Comparison of ENCODE assay signal across 7 mouse cellular contexts in the genomic region with DNA sequence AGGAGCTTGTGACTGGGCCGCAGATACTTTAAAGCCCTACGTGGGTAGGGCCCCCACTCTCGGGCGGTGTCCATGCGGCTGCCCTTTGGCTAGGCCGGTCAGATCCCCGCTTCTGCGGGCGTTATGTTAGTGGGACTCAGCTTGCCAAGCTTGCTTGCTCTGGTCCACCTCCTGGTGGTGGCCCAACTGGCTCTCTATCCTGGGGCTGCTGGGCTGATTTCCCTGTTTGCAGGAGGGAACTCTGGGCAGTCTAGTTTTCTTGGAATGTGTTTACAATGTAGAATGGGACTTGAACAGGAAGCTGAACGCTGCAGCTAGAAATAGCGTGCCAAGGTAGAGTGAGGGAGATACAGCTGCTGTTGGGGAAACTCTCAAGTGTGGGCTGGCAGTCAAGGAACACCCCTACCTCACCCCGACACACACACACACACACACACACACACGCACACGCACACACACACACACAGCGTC. TPM values are rescaled to one million over a fixed set of nuclear protein-coding genes. Genes with fewer than 3 reads are reported as not detected.
DNase-seq lines count a peak whose midpoint lies in the region; ATAC-seq and TF ChIP-seq lines count a peak whose summit lies in the region.

No protein-coding gene starts in this region.

- no peaks in the 10 kb centered on the region for H3K4me1 ChIP-seq in embryonic facial prominence, embryonic 11.5 days (ENCODE audit: control insufficient read depth, insufficient read depth, low read length)
- H3K4me1 ChIP-seq in heart, adult 2 months (ENCODE audit: control insufficient read depth, insufficient read depth, low read length), result peaks cover 2% of the 10 kb centered on the region
- H3K4me1 ChIP-seq in limb, embryonic 15.5 days, result peaks cover 13% of the 10 kb centered on the region
- H3K4me1 ChIP-seq in midbrain, embryonic 14.5 days (ENCODE audit: control insufficient read depth, insufficient read depth, low read length), result no peaks in the 10 kb centered on the region
- no peaks in the 10 kb centered on the region for H3K4me1 ChIP-seq in stomach, postnatal 0 days (replicated peaks; ENCODE audit: control insufficient read depth, insufficient read depth)

- 6% methylated on average over 15 of the region's 15 CpGs for WGBS in embryonic facial prominence, embryonic 11.5 days
- whole genome bisulfite sequencing in heart, adult 2 months, result 11% methylated on average over 15 of the region's 15 CpGs
- 0% methylated on average over 15 of the region's 15 CpGs for WGBS in limb, embryonic 15.5 days
- WGBS in midbrain, embryonic 14.5 days, result 6% methylated on average over 15 of the region's 15 CpGs
- WGBS in stomach, postnatal 0 days, result 3% methylated on average over 15 of the region's 15 CpGs

- TF ChIP-seq CTCF in heart, adult 2 months (IDR thresholded peaks at IDR 0.05), result peak; percentile 52
- peak; percentile 64 for TF ChIP-seq CTCF in stomach, postnatal 0 days (IDR thresholded peaks at IDR 0.05; ENCODE audit: low read depth)

- H3K9me3 ChIP-seq in embryonic facial prominence, embryonic 11.5 days (replicated peaks; ENCODE audit: control insufficient read depth, low read length), result no peaks in the 10 kb centered on the region
- H3K9me3 ChIP-seq in limb, embryonic 15.5 days, result no peaks in the 10 kb centered on the region
- no peaks in the 10 kb centered on the region for H3K9me3 ChIP-seq in midbrain, embryonic 14.5 days (ENCODE audit: control insufficient read depth, low read length)
- no peaks in the 10 kb centered on the region for H3K9me3 ChIP-seq in stomach, postnatal 0 days (ENCODE audit: control insufficient read depth, low read length)

- peak; percentile 72 for DNase-seq in adrenal gland, postnatal 14 days
- DNase-seq in embryonic facial prominence, embryonic 11.5 days (ENCODE audit: low spot score), result peak; percentile 69
- DNase-seq in heart, adult 2 months, result peak; percentile 79 to 81
- DNase-seq in kidney, adult 18-20 months, result peak; percentile 59
- peak; percentile 62 for DNase-seq in midbrain, embryonic 14.5 days
- peak; percentile 59 for DNase-seq in stomach, postnatal 0 days (ENCODE audit: low spot score)

- no peaks in the 10 kb centered on the region for H3K27me3 ChIP-seq in embryonic facial prominence, embryonic 11.5 days (ENCODE audit: control insufficient read depth, insufficient read depth, low read length)
- H3K27me3 ChIP-seq in heart, adult 2 months (ENCODE audit: control insufficient read depth, insufficient read depth, low read length), result no peaks in the 10 kb centered on the region; the same call in 1 of the 2 replicates
- H3K27me3 ChIP-seq in limb, embryonic 15.5 days, result no peaks in the 10 kb centered on the region
- no peaks in the 10 kb centered on the region for H3K27me3 ChIP-seq in midbrain, embryonic 14.5 days (ENCODE audit: control insufficient read depth, insufficient read depth, low read length)
- H3K27me3 ChIP-seq in stomach, postnatal 0 days (ENCODE audit: control insufficient read depth, insufficient read depth, low read length), result no peaks in the 10 kb centered on the region

- TF ChIP-seq POLR2A in heart, adult 2 months (IDR thresholded peaks at IDR 0.05; ENCODE audit: insufficient read depth, low read depth, low read length), result peak; percentile 59; the same call in 1 of the 2 replicates

- TF ChIP-seq EP300 in heart, adult 2 months (IDR thresholded peaks at IDR 0.05; ENCODE audit: insufficient read depth, low read depth, low read length), result peak; percentile 46; the same call in 1 of the 2 replicates
- no peak for TF ChIP-seq EP300 in stomach, postnatal 0 days (optimal IDR thresholded peaks at IDR 0.05)

- H3K79me2 ChIP-seq in heart, adult 2 months (replicated peaks; ENCODE audit: control insufficient read depth, insufficient read depth, low read length), result no peaks in the 10 kb centered on the region

- ATAC-seq in embryonic facial prominence, embryonic 11.5 days (replicated peaks; ENCODE audit: insufficient number of reproducible peaks, low FRiP score, low TSS enrichment, low read depth), result peak; percentile 46
- peak; percentile 76 for ATAC-seq in limb, embryonic 15.5 days (ENCODE audit: insufficient number of reproducible peaks, low FRiP score, low TSS enrichment, low read depth)
- ATAC-seq in midbrain, embryonic 14.5 days (ENCODE audit: low FRiP score, low TSS enrichment), result peak; percentile 53
- ATAC-seq in stomach, postnatal 0 days (ENCODE audit: low FRiP score, low TSS enrichment), result peak; percentile 80

- peak overlapping the region; percentile 82 for H3K27ac ChIP-seq in embryonic facial prominence, embryonic 11.5 days (replicated peaks; ENCODE audit: low read depth, low read length)
- H3K27ac ChIP-seq in heart, adult 2 months, result peak overlapping the region; percentile 93
- peak overlapping the region; percentile 97 for H3K27ac ChIP-seq in limb, embryonic 15.5 days
- peak overlapping the region; percentile 39 for H3K27ac ChIP-seq in midbrain, embryonic 14.5 days (replicated peaks; ENCODE audit: low read depth, low read length)
- H3K27ac ChIP-seq in stomach, postnatal 0 days (replicated peaks), result peak overlapping the region; percentile 87

- peak overlapping the region; percentile 82 for H3K4me2 ChIP-seq in embryonic facial prominence, embryonic 11.5 days (ENCODE audit: low read depth, low read length)
- H3K4me2 ChIP-seq in limb, embryonic 15.5 days, result peak overlapping the region; percentile 63
- peak overlapping the region; percentile 83 for H3K4me2 ChIP-seq in midbrain, embryonic 14.5 days (ENCODE audit: low read length)
- peak overlapping the region; percentile 69 for H3K4me2 ChIP-seq in stomach, postnatal 0 days (replicated peaks; ENCODE audit: low read depth)

- peak overlapping the region; percentile 91 for H3K9ac ChIP-seq in embryonic facial prominence, embryonic 11.5 days (replicated peaks; ENCODE audit: low read length)
- peak overlapping the region; percentile 90 for H3K9ac ChIP-seq in heart, adult 2 months (ENCODE audit: low read depth, low read length)
- peak overlapping the region; percentile 82 for H3K9ac ChIP-seq in limb, embryonic 15.5 days
- H3K9ac ChIP-seq in midbrain, embryonic 14.5 days (replicated peaks; ENCODE audit: low read length), result peak overlapping the region; percentile 46; the same call in 1 of the 2 replicates
- H3K9ac ChIP-seq in stomach, postnatal 0 days (ENCODE audit: low read length), result peak overlapping the region; percentile 78

- intact Hi-C loops in heart, adult 2 months (cut with DNase I), result loop anchor here (5.0 kb wide), 3 partner anchors 85 to 765 kb away; no protein-coding TSS in a partner anchor

- H3K36me3 ChIP-seq in embryonic facial prominence, embryonic 11.5 days (replicated peaks; ENCODE audit: control insufficient read depth, insufficient read depth, low read depth, low read length), result no peaks in the 10 kb centered on the region
- H3K36me3 ChIP-seq in heart, adult 2 months (ENCODE audit: control insufficient read depth, insufficient read depth, low read length), result no peaks in the 10 kb centered on the region
- H3K36me3 ChIP-seq in limb, embryonic 15.5 days, result no peaks in the 10 kb centered on the region
- no peaks in the 10 kb centered on the region for H3K36me3 ChIP-seq in midbrain, embryonic 14.5 days (ENCODE audit: control insufficient read depth, insufficient read depth, low read length)
- no peaks in the 10 kb centered on the region for H3K36me3 ChIP-seq in stomach, postnatal 0 days (ENCODE audit: control insufficient read depth, insufficient read depth, low read length)

- peak overlapping the region; percentile 81 for H3K4me3 ChIP-seq in embryonic facial prominence, embryonic 11.5 days (ENCODE audit: low read depth, low read length)
- H3K4me3 ChIP-seq in heart, adult 2 months, result peak overlapping the region; percentile 72
- H3K4me3 ChIP-seq in limb, embryonic 15.5 days, result peak overlapping the region; percentile 76
- H3K4me3 ChIP-seq in midbrain, embryonic 14.5 days (replicated peaks; ENCODE audit: low read depth, low read length), result peak overlapping the region; percentile 62
- peak overlapping the region; percentile 69 for H3K4me3 ChIP-seq in stomach, postnatal 0 days (ENCODE audit: low read depth, low read length)

RNA-seq across cellular contexts. Expression of gene Gulp1, which starts 1.1 kb away (rescaled TPM):
- 35.5 and 48.2 TPM in 2 replicates for total RNA-seq in adrenal gland, postnatal 14 days (2021)
- 37.3 and 41.4 TPM in 2 replicates for polyA plus RNA-seq in embryonic facial prominence, embryonic 11.5 days (2014; fragmentation: Nextera tagmentation; extraction: Ambion mirVana)
- total RNA-seq in heart, adult 2 months (2021), result 1 to 10 TPM; 5.2 to 6.2 TPM
- polyA plus RNA-seq in heart, adult 2 months (2012; rRNA removed), result 2.3 and 3.3 TPM in 2 replicates
- polyA plus RNA-seq in limb, embryonic 15.5 days (2015; fragmentation: Nextera tagmentation; extraction: Ambion mirVana), result 40.6 and 43.6 TPM in 2 replicates
- 6.2 and 9.8 TPM in 2 replicates for polyA plus RNA-seq in midbrain, embryonic 14.5 days (2014; fragmentation: Nextera tagmentation; extraction: Ambion mirVana)
- polyA plus RNA-seq in stomach, postnatal 0 days (2015; fragmentation: Nextera tagmentation; extraction: Ambion mirVana), result 11.4 and 11.8 TPM in 2 replicates

Comparison
In these comparisons a context has a peak if more than half of its experiments do, and no peak if none do; other contexts are left out.
1. Peak in every context shown above with its lines: DNase-seq, ATAC-seq, H3K4me3 ChIP-seq and H3K27ac ChIP-seq.
2. H3K27ac ChIP-seq: peak in every context shown above with its lines; median percentile 97 in limb, embryonic 15.5 days; 93 in heart, adult 2 months; 87 in stomach, postnatal 0 days; 82 in embryonic facial prominence, embryonic 11.5 days; 39 in midbrain, embryonic 14.5 days.